Mouse (Mus musculus) MEL (cell line): ENCODE results near the gene Cd63. TPM values are rescaled to one million over a fixed set of nuclear protein-coding genes. Genes with fewer than 3 reads are reported as not detected.

Experiments
- DNase-seq: peaks from one replicate; pipeline ENCODE4 v3.0.0; 2011; ENCODE audit warnings: low read depth, low spot score
- H3K27ac ChIP-seq: 2 replicates; pipeline ENCODE4 v1.5.1; 2012; ENCODE audit warnings: low read depth, mild to moderate bottlenecking, control low read depth, low read length, moderate library complexity; ENCODE audit not compliant: control insufficient read depth
- H3K27me3 ChIP-seq, 2 experiments: fragments of 150-350 bp in 1 of 2; sonication (generic) in 1 of 2; 2 replicates each; pipeline ENCODE4 v1.6.1; 2012; ENCODE audit warnings: low read length in 2 of 2, mild to moderate bottlenecking in 2 of 2, improper control_type of control experiment in 1 of 2, moderate library complexity in 1 of 2; ENCODE audit not compliant: insufficient read depth in 2 of 2, control insufficient read depth in 1 of 2
- H3K36me3 ChIP-seq, 2 experiments: 2 replicates each; pipeline ENCODE4 v1.6.1; 2012 to 2014; ENCODE audit warnings: low read length in 2 of 2, improper control_type of control experiment in 1 of 2, inconsistent platforms in 1 of 2, mild to moderate bottlenecking in 1 of 2; ENCODE audit not compliant: insufficient read depth in 2 of 2, control insufficient read depth in 1 of 2
- H3K4me1 ChIP-seq, 2 experiments: fragments of 150-350 bp in 1 of 2; sonication (generic) in 1 of 2; 2 replicates each; pipeline ENCODE4 v1.6.1; 2012; ENCODE audit warnings: low read length in 2 of 2, improper control_type of control experiment in 1 of 2, mild to moderate bottlenecking in 1 of 2; ENCODE audit not compliant: insufficient read depth in 2 of 2, control insufficient read depth in 1 of 2
- H3K4me3 ChIP-seq, 2 experiments: fragments of 150-350 bp in 1 of 2; sonication (generic) in 1 of 2; 2 replicates each; pipeline ENCODE4 v1.5.1; 2012; ENCODE audit warnings: low read depth in 2 of 2, low read length in 2 of 2, mild to moderate bottlenecking in 2 of 2, moderate library complexity in 2 of 2, control low read depth in 1 of 2, improper control_type of control experiment in 1 of 2; ENCODE audit not compliant: control insufficient read depth in 1 of 2, insufficient read depth in 1 of 2
- H3K79me2 ChIP-seq: 2 replicates; pipeline ENCODE4 v1.6.1; 2012; ENCODE audit warnings: mild to moderate bottlenecking, low read length, moderate library complexity; ENCODE audit not compliant: control insufficient read depth, poor library complexity, insufficient read depth
- H3K9ac ChIP-seq: 2 replicates; pipeline ENCODE4 v1.6.1; 2012; ENCODE audit warnings: low read depth, mild to moderate bottlenecking, control low read depth, low read length, moderate library complexity; ENCODE audit not compliant: control insufficient read depth, poor library complexity, severe bottlenecking
- H3K9me3 ChIP-seq: fragments of 150-350 bp; sonication (generic); replicated peaks from 2 replicates; pipeline ENCODE4 v1.6.1; 2012; ENCODE audit warnings: mild to moderate bottlenecking, low read length, improper control_type of control experiment, moderate library complexity; ENCODE audit not compliant: insufficient read depth
- CHD1 ChIP-seq: IDR thresholded peaks from 2 replicates; pipeline ENCODE4 v1.6.1; 2012; ENCODE audit warnings: low read depth, mild to moderate bottlenecking, inconsistent platforms, low read length, improper control_type of control experiment
- CHD2 ChIP-seq: IDR thresholded peaks from 2 replicates; pipeline ENCODE4 v1.6.1; 2011; ENCODE audit warnings: low read length, improper control_type of control experiment
- E2F4 ChIP-seq: IDR thresholded peaks from 2 replicates; pipeline ENCODE4 v1.6.1; 2011; ENCODE audit warnings: low read depth, low read length, improper control_type of control experiment, borderline replicate concordance
- ELF1 ChIP-seq: IDR thresholded peaks from 2 replicates; pipeline ENCODE4 v1.6.1; 2014; ENCODE audit warnings: low read depth, mild to moderate bottlenecking, inconsistent platforms, low read length, improper control_type of control experiment, moderate library complexity
- GABPA ChIP-seq: IDR thresholded peaks from 2 replicates; pipeline ENCODE4 v1.6.1; 2012; ENCODE audit warnings: low read depth, mild to moderate bottlenecking, inconsistent platforms, low read length, improper control_type of control experiment, moderate library complexity
- HCFC1 ChIP-seq: IDR thresholded peaks from 2 replicates; pipeline ENCODE4 v1.6.1; 2012; ENCODE audit warnings: low read depth, mild to moderate bottlenecking, inconsistent platforms, low read length, improper control_type of control experiment, moderate library complexity
- JUND ChIP-seq: IDR thresholded peaks from 2 replicates; pipeline ENCODE4 v1.6.1; 2011; ENCODE audit warnings: low read depth, mild to moderate bottlenecking, improper control_type of control experiment, low read length
- MEF2A ChIP-seq: IDR thresholded peaks from 2 replicates; pipeline ENCODE4 v1.6.1; 2014; ENCODE audit warnings: low read depth, mild to moderate bottlenecking, inconsistent platforms, low read length, improper control_type of control experiment; ENCODE audit not compliant: poor library complexity, insufficient replicate concordance, severe bottlenecking; ENCODE audit errors: extremely low read depth
- MXI1 ChIP-seq: IDR thresholded peaks from 2 replicates; pipeline ENCODE4 v1.6.1; 2011; ENCODE audit warnings: mild to moderate bottlenecking, low read depth, low read length, improper control_type of control experiment
- MYB ChIP-seq: IDR thresholded peaks from 2 replicates; pipeline ENCODE4 v1.6.1; 2011; ENCODE audit warnings: mild to moderate bottlenecking, low read depth, low read length, improper control_type of control experiment
- MYC ChIP-seq: IDR thresholded peaks from 2 replicates; pipeline ENCODE4 v1.6.1; 2011; ENCODE audit warnings: low read depth, mild to moderate bottlenecking, low read length, improper control_type of control experiment, moderate library complexity
- NELFE ChIP-seq: IDR thresholded peaks from 2 replicates; pipeline ENCODE4 v1.6.1; 2011; ENCODE audit warnings: low read depth, low read length, improper control_type of control experiment
- POLR2A ChIP-seq, 2 experiments: IDR thresholded peaks; 2 replicates each; pipeline ENCODE4 v1.6.1; 2011 to 2012; ENCODE audit warnings: low read length in 2 of 2, mild to moderate bottlenecking in 2 of 2, control low read depth in 1 of 2, improper control_type of control experiment in 1 of 2, low read depth in 1 of 2, moderate library complexity in 1 of 2; ENCODE audit not compliant: control insufficient read depth in 1 of 2, insufficient read depth in 1 of 2, poor library complexity in 1 of 2
- POLR2AphosphoS2 ChIP-seq: IDR thresholded peaks from 2 replicates; pipeline ENCODE4 v1.6.1; 2011; ENCODE audit warnings: low read length, improper control_type of control experiment
- RCOR1 ChIP-seq: IDR thresholded peaks from 2 replicates; pipeline ENCODE4 v1.6.1; 2012; ENCODE audit warnings: low read depth, mild to moderate bottlenecking, inconsistent platforms, low read length, improper control_type of control experiment
- SIN3A ChIP-seq: IDR thresholded peaks from 2 replicates; pipeline ENCODE4 v1.6.1; 2012; ENCODE audit warnings: low read length, improper control_type of control experiment, inconsistent platforms
- TCF12 ChIP-seq: IDR thresholded peaks from 2 replicates; pipeline ENCODE4 v1.6.1; 2014; ENCODE audit warnings: low read depth, mild to moderate bottlenecking, inconsistent platforms, low read length, improper control_type of control experiment, moderate library complexity
- UBTF ChIP-seq: IDR thresholded peaks from 2 replicates; pipeline ENCODE4 v1.6.1; 2012; ENCODE audit warnings: low read depth, mild to moderate bottlenecking, inconsistent platforms, low read length, improper control_type of control experiment, moderate library complexity, borderline replicate concordance; ENCODE audit not compliant: insufficient read depth
- USF1 ChIP-seq: IDR thresholded peaks from 2 replicates; pipeline ENCODE4 v1.6.1; 2014; ENCODE audit warnings: low read depth, mild to moderate bottlenecking, inconsistent platforms, low read length, improper control_type of control experiment, moderate library complexity
- USF2 ChIP-seq, 2 experiments: IDR thresholded peaks; 2 replicates each; pipeline ENCODE4 v1.6.1; 2011 to 2012; ENCODE audit warnings: improper control_type of control experiment in 2 of 2, low read length in 2 of 2, borderline replicate concordance in 1 of 2, inconsistent platforms in 1 of 2, low read depth in 1 of 2, mild to moderate bottlenecking in 1 of 2; ENCODE audit not compliant: insufficient read depth in 1 of 2
- ZC3H11A ChIP-seq: IDR thresholded peaks from 2 replicates; pipeline ENCODE4 v1.6.1; 2012; ENCODE audit warnings: low read depth, mild to moderate bottlenecking, inconsistent platforms, low read length, improper control_type of control experiment
- ZKSCAN1 ChIP-seq: IDR thresholded peaks from 2 replicates; pipeline ENCODE4 v1.6.1; 2012; ENCODE audit warnings: low read depth, mild to moderate bottlenecking, inconsistent platforms, low read length, improper control_type of control experiment, moderate library complexity
- ZMIZ1 ChIP-seq: IDR thresholded peaks from 2 replicates; pipeline ENCODE4 v1.6.1; 2012; ENCODE audit warnings: low read depth, mild to moderate bottlenecking, inconsistent platforms, low read length, improper control_type of control experiment, moderate library complexity
- polyA plus RNA-seq, 2 experiments: library from polyadenylated mRNA; stranded (reverse) in 1 of 2; unstranded in 1 of 2; fragments of >175 nt in 1 of 2; fragments of >200 nt in 1 of 2; gene quantifications; 2 replicates each; pipeline versions ENCODE4 v1.2.1 to v1.2.4; 2012; ENCODE audit warnings: low replicate concordance in 2 of 2, low read depth in 1 of 2; ENCODE audit not compliant: insufficient read length in 2 of 2, insufficient read depth in 1 of 2, missing spikeins in 1 of 2
- total RNA-seq: library from RNA; depleted of rRNA; stranded (reverse); fragments of 300-350 nt; gene quantifications from 2 replicates; pipeline ENCODE4 v1.2.3, GENCODE M21; 2012

Cd63 gene
- total and polyA plus RNA-seq, 3 experiments: 0.46 to 0.64 TPM; not detected in 1

DNA sequence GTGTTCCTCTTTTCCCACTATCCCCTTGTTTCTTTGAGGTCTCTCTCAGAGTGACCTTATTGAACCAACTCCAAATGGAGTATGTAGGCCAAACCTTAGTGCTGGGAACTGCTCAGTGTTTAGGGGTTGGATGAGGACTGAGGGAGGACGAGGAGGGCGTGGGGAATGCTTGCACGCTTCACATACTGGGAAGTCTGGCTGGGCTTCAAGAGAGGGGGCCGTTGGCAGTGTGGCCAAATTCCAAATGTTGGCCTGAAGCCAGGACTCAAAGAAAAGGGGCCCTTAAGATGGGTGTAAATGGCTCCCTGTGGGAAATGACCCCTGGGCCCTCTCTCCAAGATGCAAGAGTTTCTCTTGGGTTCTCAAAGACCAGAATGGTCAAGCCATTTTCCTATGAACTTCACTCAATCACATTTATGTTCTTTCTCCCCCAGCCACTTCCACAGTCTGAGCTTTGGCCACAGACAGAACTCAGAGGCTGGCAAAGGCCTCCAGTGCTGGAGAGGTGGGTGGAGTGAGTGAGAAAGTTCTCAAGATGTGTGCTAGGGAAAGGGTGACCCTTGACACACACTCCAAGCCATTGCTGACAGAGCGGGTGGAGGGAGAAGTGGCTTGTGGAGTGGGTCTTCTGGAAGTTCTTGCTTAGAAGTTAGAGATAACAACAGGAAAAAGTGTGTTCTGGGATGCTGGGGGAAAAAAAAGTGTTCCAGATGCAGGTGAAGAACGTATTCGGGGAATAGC is 29.0 kb downstream of the Cd63 start:
- no peaks in the 10 kb centered on the region for H3K4me1 ChIP-seq
- no peaks in the 10 kb centered on the region for H3K79me2 ChIP-seq
- H3K9me3 ChIP-seq: no peaks in the 10 kb centered on the region
- H3K27ac ChIP-seq: no peak overlapping the region
- no peak for DNase-seq
- TF ChIP-seq MEF2A (no peak), UBTF (no peak), GABPA (no peak), ZC3H11A (no peak), MXI1 (no peak), E2F4 (no peak), ZMIZ1 (no peak), MYB (no peak), JUND (no peak), MYC (no peak), ELF1 (no peak), TCF12 (no peak), CHD2 (no peak), NELFE (no peak), CHD1 (no peak)
- no peak overlapping the region for H3K9ac ChIP-seq
- H3K36me3 ChIP-seq: no peaks in the 10 kb centered on the region
- peaks cover 4 to 10% of the 10 kb centered on the region in 2 experiments for H3K27me3 ChIP-seq
- no peak overlapping the region for H3K4me3 ChIP-seq

DNA sequence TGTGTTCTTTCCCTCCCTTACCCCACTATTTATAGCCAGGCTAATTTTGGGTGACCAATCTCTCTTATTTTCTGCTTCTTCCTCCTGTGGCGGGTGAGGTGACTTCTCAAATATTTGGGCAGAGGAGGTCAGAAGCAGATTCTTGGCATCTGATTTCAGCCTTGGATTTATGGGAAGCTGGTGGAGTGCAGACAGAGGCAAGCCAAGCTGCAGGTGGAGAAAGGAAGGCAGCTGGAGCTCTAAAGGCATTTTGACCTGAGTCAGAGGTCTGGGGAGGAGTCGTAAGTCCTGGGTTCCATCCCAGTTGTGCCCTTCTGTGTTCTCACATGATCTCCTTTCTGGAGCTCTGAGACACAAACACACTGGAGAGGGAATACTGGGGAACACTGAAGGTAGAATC is 30.7 kb downstream of the Cd63 start:
- DNase-seq: no peak
- TF ChIP-seq HCFC1: no peak
- TF ChIP-seq SIN3A: no peak
- TF ChIP-seq USF2 (IDR thresholded peaks at IDR 0.05; ENCODE audit: borderline replicate concordance in 1 of 2, insufficient read depth in 1 of 2, low read depth in 1 of 2, low read length in 2 of 2): no peak
- no peak for TF ChIP-seq ZKSCAN1
- TF ChIP-seq POLR2AphosphoS2: no peak
- TF ChIP-seq GABPA: no peak
- no peak for TF ChIP-seq POLR2A (IDR thresholded peaks at IDR 0.05; ENCODE audit: control insufficient read depth in 1 of 2, insufficient read depth in 1 of 2, low read depth in 1 of 2, low read length in 2 of 2, poor library complexity in 1 of 2)
- TF ChIP-seq ZMIZ1: no peak
- TF ChIP-seq ELF1: no peak
- no peak for TF ChIP-seq NELFE
- no peak for TF ChIP-seq USF1
- TF ChIP-seq RCOR1: no peak
- no peak for TF ChIP-seq MXI1
- Histone ChIP-seq H3K9ac (no peak overlapping the region), H3K4me1 (no peaks in the 10 kb centered on the region), H3K27me3 (peaks cover 4 to 10% of the 10 kb centered on the region in 2 experiments), H3K9me3 (no peaks in the 10 kb centered on the region), H3K27ac (no peak overlapping the region), H3K4me3 (no peak overlapping the region), H3K79me2 (no peaks in the 10 kb centered on the region), H3K36me3 (no peaks in the 10 kb centered on the region)
